Mouse (Mus musculus): ENCODE measurements around the gene Naxd. TPM values are rescaled to one million over a fixed set of nuclear protein-coding genes. Genes with fewer than 3 reads are reported as not detected.
A peak's percentile ranks its signal among the peaks of the same experiment; 100 is the strongest.

The Naxd gene
- total and polyA plus RNA-seq, 3 experiments: 39.7 to 57.1 (median 50.1) TPM

DNA sequence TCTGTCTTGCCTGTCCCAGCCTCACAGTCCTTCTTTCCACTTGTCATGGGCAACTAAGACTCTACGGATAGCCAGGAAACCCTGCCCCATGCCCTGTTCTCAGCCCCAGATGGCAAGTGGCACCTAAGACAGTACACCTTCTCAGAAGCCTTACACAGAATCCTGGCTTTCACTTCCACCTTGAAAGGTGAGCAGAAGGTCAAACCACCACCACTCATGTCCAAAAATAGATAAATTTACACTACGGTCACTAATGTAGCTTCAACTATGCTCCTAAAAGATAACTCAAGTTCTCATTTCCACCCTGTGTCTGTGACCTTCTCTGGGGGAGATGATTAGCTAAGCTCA, 33.8 kb upstream of the Naxd start:
- TF ChIP-seq CHD2 (IDR thresholded peaks at IDR 0.05; ENCODE audit: low read length) (no peak), ELF1 (IDR thresholded peaks at IDR 0.05; ENCODE audit: low read depth, low read length) (no peak), PAX5 (IDR thresholded peaks at IDR 0.05; ENCODE audit: low read length) (no peak), BHLHE40 (IDR thresholded peaks at IDR 0.05; ENCODE audit: low read depth, low read length) (no peak), SIN3A (IDR thresholded peaks at IDR 0.05; ENCODE audit: low read length) (no peak), IRF4 (IDR thresholded peaks at IDR 0.05; ENCODE audit: low read depth, low read length) (peak; percentile 63), JUND (conservative IDR thresholded peaks at IDR 0.05; ENCODE audit: low read depth, low read length) (no peak), MAZ (IDR thresholded peaks at IDR 0.05; ENCODE audit: low read depth, low read length) (no peak), MAX (IDR thresholded peaks at IDR 0.05; ENCODE audit: low read length) (no peak), MYC (IDR thresholded peaks at IDR 0.05; ENCODE audit: low read depth, low read length) (no peak), USF2 (conservative IDR thresholded peaks at IDR 0.05; ENCODE audit: low read depth, low read length) (no peak), TBP (conservative IDR thresholded peaks at IDR 0.05; ENCODE audit: low read depth, low read length) (no peak), MXI1 (IDR thresholded peaks at IDR 0.05; ENCODE audit: low read depth, low read length) (no peak), ETS1 (conservative IDR thresholded peaks at IDR 0.05; ENCODE audit: low read depth, low read length) (no peak), RCOR1 (conservative IDR thresholded peaks at IDR 0.05; ENCODE audit: low read depth, low read length) (peak; percentile 48), SMC3 (IDR thresholded peaks at IDR 0.05; ENCODE audit: low read depth, low read length) (no peak), CTCF (conservative IDR thresholded peaks at IDR 0.05 in 1 of 2, IDR thresholded peaks at IDR 0.05 in 1 of 2; ENCODE audit: low read depth in 2 of 2, low read length in 2 of 2) (no peak), NELFE (IDR thresholded peaks at IDR 0.05; ENCODE audit: low read depth, low read length) (no peak), ZMIZ1 (IDR thresholded peaks at IDR 0.05; ENCODE audit: low read depth, low read length) (no peak), MEF2A (IDR thresholded peaks at IDR 0.05; ENCODE audit: borderline replicate concordance, low read depth, low read length) (peak; percentile 90), JUN (IDR thresholded peaks at IDR 0.05; ENCODE audit: insufficient read depth, low read depth, low read length) (no peak), HCFC1 (IDR thresholded peaks at IDR 0.05; ENCODE audit: low read depth, low read length) (no peak; the same call in 1 of the 2 replicates), POLR2A (IDR thresholded peaks at IDR 0.05; ENCODE audit: low read depth, low read length) (no peak), EP300 (IDR thresholded peaks at IDR 0.05; ENCODE audit: low read length) (0 out of 2 replicates have a peak, but pooled peaks have one; percentile 52)
- peaks cover 11% of the 10 kb centered on the region for H3K79me2 ChIP-seq (replicated peaks; ENCODE audit: control insufficient read depth, extremely low read depth, insufficient read depth, poor library complexity, severe bottlenecking)
- H3K4me2 ChIP-seq (ENCODE audit: insufficient read depth, low read depth, poor library complexity, severe bottlenecking): peak overlapping the region; percentile 32
- in situ Hi-C loops (cut with MboI; ENCODE audit: low pct_ligation_motif_present, low pct_unique_long_range_greater_than_20kb, low sequenced_read_pairs) (no loop called here), dilution Hi-C loops (cut with MboI; ENCODE audit: extremely low pct_ligation_motif_present, extremely low pct_unique_long_range_greater_than_20kb, low sequenced_read_pairs) (no loop called here)
- DNase-seq (ENCODE audit: extremely low read depth): no peak
- peak overlapping the region; percentile 90 for H3K27ac ChIP-seq (ENCODE audit: insufficient read depth, low read depth)
- H3K9ac ChIP-seq (ENCODE audit: insufficient read depth, low read depth): no peak overlapping the region
- H3K9me3 ChIP-seq (replicated peaks; ENCODE audit: low read length): peaks cover 23% of the 10 kb centered on the region
- H3K4me3 ChIP-seq (replicated peaks in 1 of 3; ENCODE audit: low read depth in 2 of 3, low read length in 2 of 3, poor library complexity in 1 of 3): no peak overlapping the region
- H3K36me3 ChIP-seq (replicated peaks in 1 of 2; ENCODE audit: control insufficient read depth in 1 of 2, insufficient read depth in 1 of 2, low read length in 1 of 2): peaks cover 13 to 25% of the 10 kb centered on the region in 2 experiments
- H3K4me1 ChIP-seq (ENCODE audit: control insufficient read depth in 1 of 2, insufficient read depth in 2 of 2): peaks cover 45 to 75% of the 10 kb centered on the region in 2 experiments
- H3K27me3 ChIP-seq (replicated peaks): no peaks in the 10 kb centered on the region
